ENCODE assay signal across 3 mouse cellular contexts in the genomic region with DNA sequence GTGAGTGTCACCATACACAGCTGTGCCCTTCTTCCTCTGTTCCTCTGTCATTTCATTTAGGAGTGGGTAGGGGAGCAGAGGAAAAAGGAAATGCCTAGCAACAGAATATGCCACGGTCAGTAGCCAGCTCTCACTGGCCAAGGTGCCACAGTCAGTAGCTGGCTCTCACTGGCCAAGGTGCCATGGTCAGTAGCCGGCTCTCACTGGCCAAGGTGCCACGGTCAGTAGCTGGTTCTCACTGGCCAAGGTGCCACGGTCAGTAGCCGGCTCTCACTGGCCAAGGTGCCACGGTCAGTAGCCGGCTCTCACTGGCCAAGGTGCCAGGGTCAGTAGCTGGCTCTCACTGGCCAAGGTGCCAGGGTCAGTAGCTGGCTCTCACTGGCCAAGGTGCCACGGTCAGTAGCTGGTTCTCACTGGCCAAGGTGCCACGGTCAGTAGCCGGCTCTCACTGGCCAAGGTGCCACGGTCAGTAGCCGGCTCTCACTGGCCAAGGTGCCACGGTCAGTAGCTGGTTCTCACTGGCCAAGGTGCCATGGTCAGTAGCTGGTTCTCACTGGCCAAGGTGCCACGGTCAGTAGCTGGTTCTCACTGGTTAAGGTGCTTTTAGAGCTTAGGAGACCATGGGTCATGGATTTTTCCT. TPM values are rescaled to one million over a fixed set of nuclear protein-coding genes. Genes with fewer than 3 reads are reported as not detected.
"Had no signal": no experiment of that assay in that cellular context is flagged by ENCODE, and none has a peak within 500 bp of the region (broad histone marks: within the 10 kb centered on the region; RNA-seq: fewer than 3 reads in every experiment).

No protein-coding gene starts in this region.

RNA-seq across cellular contexts. Expression of a gene that starts 37.4 kb away (rescaled TPM):
- polyA plus RNA-seq: heart, embryonic 10.5 days; heart, embryonic 12.5 days; hindbrain, embryonic 12.5 days had no signal
